Mouse (Mus musculus): ENCODE measurements around the gene Xpo4.
A peak's percentile ranks its signal among the peaks of the same experiment; 100 is the strongest.

The Xpo4 gene

GRCm38 (mm10) chr14:57537261-57538015 is 127.8 kb downstream of the Xpo4 start:
- DNase-seq (ENCODE audit: low spot score in 2 of 2): no peak

DNA sequence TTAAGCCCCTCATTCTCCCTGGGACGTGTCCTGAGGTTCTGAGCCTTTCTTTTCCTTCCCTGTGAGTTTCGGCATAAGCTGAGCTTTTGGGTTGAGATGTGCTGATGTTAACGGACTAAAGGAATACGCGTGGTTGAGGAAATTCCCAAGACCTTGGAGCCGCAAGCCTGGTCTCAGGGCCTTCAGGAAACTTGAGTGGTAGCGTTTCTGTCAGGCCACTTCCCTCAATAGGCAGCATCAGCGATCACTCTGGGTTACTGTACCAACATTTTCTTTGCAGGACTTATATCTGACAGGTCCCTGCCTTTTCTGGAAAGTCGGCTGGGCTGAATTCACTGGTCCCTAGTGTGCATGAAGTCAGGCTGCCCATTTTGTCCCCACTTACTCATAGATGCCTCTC is 128.4 kb downstream of the Xpo4 start:
- DNase-seq (ENCODE audit: low spot score in 2 of 2): no peak

GRCm38 (mm10) chr14:57535646-57536045 is 129.6 kb downstream of the Xpo4 start:
- no peak for DNase-seq (ENCODE audit: low spot score in 2 of 2)

DNA sequence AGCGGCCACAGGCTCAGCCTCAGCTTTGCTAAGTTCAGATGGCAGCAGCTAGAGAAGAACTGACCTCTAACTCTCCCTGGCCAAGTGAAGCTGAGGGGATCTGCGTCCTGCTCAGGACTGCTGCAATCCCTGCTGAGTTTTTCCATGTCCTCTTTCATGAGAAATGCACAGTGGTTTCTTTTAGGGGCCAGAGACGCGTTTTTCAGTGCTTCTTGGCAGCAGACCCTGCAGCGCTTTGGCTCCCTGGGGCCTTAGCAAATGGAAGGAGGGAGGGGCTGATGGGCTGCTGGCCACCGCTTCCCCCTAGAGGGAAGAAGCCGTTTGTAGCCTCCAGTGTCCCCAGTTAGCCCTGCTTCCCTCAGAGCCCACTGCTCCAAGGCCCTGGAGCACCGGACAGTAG is 130.3 kb downstream of the Xpo4 start:
- DNase-seq (ENCODE audit: low spot score in 2 of 2): no peak

DNA sequence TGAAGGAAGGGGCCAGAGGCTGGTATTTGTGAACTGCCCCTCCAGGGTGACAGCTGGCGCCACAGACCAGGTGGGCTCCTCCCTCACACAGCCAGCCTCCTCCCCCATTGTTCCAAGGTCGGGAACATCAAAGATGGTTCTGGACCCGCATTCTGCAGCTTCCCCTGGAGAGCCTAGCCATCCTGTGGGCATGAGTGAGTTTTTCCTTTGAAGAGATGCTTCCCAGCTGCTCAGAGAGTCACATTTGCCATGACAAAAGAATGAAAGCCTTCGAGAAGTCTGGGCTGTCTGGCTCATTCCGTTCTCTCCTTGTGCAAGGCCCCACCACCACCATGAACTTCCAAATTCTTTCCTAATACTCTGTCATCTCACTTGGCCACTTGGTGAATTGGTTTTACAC is 130.9 kb downstream of the Xpo4 start:
- DNase-seq (ENCODE audit: low spot score in 2 of 2): no peak

- no peak for DNase-seq (ENCODE audit: low spot score in 2 of 2)
Measured at GRCm38 (mm10) chr14:57533841-57534240, 131.4 kb downstream of the Xpo4 start.

GRCm38 (mm10) chr14:57533214-57533613 is 132.0 kb downstream of the Xpo4 start:
- peak in 1 of 2 experiments; percentile 32 for DNase-seq (ENCODE audit: low spot score in 2 of 2)

- DNase-seq (ENCODE audit: low spot score in 2 of 2): no peak
Measured at GRCm38 (mm10) chr14:57532577-57532976, 132.7 kb downstream of the Xpo4 start.

- no peak for DNase-seq (ENCODE audit: low spot score in 2 of 2)
Measured at GRCm38 (mm10) chr14:57529786-57530515, 135.3 kb downstream of the Xpo4 start.

GRCm38 (mm10) chr14:57529086-57529785 is 136.0 kb downstream of the Xpo4 start:
- no peak for DNase-seq (ENCODE audit: low spot score in 2 of 2)

- DNase-seq (ENCODE audit: low spot score in 2 of 2): no peak
Measured at GRCm38 (mm10) chr14:57527598-57527997, 137.6 kb downstream of the Xpo4 start.
